Mouse (Mus musculus): ENCODE results near the gene Ptpn5.

Ptpn5 gene

DNA sequence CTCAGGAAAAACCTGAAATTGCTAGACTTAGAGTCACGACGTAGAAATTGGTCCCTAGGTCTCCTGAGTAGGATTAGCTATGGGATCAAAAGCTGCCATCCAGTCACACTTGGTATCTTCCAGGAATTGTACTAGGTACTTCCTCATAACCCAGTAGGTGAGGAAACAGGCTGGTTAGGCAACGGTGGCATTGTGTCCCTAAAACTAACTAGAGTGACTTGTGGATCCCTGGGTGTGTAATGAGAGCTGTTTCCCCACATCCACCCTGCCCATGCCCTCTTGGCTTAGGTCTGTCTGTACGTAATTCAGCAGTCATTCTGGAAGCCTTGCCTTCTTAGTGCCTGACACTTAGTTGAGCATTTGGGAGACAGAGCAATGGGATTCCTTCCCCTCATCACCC lies 77.2 kb downstream of the Ptpn5 start:
- DNase-seq (ENCODE audit: low spot score), result no peak

DNA sequence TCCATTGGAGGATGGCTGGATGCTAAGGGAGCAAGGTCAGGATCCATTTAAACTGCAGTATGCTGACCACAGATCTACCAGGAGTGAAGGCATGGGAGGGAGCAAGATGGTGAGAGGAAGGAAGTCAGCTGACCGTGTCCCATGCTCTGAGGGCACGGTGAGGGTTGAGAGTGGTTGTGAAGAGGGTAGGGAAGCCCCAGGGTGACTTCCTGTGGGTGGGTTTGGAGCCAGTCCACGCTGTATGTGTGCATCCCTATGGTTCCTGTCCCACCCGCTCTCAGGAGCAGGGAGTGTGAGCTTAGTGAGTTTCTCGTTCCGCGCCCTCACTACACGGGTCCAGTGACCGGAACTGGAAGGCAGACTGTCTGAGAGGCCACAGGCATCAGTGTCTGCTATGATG lies 77.7 kb downstream of the Ptpn5 start:
- DNase-seq (ENCODE audit: low spot score), result no peak

DNA sequence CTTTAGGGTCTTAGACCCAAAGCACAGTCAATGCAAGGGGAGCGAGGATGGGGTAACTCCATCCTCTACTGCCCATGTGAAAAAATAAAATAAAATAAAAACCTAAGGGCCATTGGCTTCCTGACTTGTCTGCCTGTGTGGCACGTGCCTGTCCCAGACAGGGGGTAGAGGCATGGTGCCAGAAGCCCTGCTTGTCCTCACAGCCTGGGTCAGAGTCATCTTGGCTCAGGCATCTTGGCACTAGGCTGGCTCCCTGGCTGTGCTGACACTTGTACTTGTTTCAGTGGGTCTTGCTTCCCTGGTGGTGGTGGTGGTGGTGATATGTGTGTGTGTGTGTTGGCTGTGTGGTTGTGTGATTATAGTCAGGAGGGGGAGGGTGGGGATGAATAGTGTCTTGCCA lies 78.8 kb downstream of the Ptpn5 start:
- peak; percentile 78 for DNase-seq (ENCODE audit: low spot score)

DNA sequence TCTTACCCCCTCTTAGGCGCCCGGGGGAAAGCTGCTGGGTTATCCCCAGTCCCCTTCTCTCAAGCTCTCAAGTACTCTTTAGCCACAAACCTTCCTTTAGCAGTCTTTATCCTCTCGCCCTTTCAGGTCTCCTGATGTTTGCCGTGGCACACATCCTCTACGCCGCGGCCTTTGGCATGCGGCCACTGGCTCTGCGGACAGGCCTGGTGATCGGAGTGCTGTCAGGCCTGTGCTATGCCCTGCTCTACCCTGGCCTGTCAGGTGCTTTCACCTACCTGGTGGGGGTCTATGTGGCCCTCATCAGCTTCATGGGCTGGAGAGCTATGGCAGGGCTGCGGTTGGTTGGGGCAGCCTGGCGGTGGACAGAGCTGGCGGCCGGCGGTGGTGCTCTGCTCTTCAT lies 80.2 kb downstream of the Ptpn5 start:
- DNase-seq (ENCODE audit: low spot score), result no peak

DNA sequence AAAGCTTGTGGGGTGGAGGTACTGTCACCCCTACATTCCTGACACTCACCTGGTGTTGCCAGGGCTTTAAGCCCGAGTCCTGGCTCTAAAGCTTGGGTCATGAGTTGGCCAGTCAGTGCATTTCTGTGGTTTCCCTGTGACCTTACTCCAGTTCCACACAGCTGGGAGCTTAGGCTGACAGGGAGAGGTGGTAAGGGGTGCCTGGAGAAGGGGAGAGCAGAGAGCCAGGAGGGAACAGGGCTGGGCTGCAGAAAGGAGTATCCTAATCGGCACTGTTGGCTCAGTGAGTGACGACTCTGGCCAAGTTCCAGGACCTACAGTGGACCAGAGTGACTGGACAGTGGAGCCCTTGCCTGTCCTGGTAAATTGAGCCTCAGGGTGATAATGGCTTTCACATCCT lies 81.2 kb downstream of the Ptpn5 start:
- peak; percentile 46 for DNase-seq (ENCODE audit: low spot score)

DNA sequence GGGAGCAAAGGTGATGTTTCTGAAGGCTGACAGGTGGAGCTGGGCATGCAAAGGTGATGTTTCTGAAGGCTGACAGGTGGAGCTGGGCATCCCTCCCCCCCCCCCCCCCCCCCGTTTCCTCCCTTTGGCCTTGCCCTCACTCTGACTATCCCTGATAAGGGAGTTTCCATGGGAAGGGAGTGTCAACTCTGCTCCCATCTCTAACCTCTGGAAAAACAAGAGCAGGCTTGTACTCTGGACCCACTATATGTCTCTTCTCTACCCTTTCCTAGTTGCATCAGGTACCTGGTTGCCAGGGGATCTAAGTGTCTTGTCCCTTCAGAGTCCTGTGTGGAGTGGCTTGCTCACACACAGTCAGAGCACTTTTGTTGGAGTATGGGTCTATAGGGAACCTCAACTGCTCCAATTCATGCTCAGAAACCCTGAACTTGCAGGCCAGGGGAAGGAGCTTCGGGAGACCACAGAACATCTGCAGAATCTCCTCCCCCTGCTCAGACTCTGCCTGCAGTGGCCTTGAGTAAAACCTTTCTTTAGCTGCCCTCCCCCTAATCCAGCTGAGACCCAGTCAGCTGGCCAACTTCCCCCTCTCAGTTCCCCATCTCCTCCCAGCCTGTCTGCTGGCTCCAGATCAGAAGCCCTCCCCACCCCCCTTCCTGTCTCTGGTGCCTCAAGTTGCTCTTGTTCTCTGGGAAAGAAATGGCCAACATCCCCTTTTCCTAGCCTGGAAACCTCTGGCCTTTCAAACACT lies 81.9 kb downstream of the Ptpn5 start:
- peak; percentile 76 for DNase-seq (ENCODE audit: low spot score)

DNA sequence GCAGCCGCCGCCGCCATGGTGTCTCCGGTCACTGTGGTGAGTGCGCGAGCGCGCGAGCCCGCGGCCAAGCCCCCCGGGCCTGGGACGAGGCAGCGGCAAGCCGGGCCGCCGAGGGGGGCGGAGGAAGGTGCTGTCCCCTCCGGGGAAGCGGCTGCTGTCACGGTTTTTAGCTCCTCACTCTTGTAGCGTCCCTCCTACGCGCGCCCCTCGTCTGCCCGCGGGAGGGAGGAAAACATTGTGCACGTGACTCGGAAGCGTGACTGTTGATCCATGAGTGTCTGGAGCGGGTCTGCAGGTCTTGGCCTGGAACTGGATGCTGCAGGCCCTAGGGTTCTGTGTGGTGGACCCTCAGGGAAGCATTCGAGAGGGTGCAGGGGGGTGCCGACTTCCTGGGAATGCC lies 82.7 kb downstream of the Ptpn5 start:
- DNase-seq (ENCODE audit: low spot score), result peak; percentile 59

DNA sequence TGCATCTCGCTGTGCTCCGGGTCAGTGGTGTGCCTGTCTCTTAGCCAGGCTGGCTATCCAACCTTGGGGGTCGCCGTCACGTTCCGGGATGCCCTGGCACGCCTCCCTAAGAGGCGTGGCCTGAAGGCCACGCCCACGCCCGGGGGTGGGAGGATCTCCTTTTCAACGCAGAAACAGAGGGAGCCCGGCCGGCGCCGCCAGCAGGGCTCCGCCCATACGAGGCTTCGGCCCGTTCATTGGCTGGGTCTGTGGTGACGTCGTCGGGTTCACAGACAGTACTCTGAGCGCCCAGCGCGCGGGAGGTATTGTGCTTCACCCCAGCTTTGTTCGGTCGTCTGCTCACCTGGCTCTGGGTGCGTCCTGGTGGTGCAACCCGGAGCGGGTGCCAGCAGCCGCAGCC lies 83.1 kb downstream of the Ptpn5 start, which contains the start of gene Tmem86a:
TSS of gene Tmem86a (plus strand) at position 236 of the 400 bp plus-strand sequence.
- DNase-seq (ENCODE audit: low spot score), result peak; percentile 94

DNA sequence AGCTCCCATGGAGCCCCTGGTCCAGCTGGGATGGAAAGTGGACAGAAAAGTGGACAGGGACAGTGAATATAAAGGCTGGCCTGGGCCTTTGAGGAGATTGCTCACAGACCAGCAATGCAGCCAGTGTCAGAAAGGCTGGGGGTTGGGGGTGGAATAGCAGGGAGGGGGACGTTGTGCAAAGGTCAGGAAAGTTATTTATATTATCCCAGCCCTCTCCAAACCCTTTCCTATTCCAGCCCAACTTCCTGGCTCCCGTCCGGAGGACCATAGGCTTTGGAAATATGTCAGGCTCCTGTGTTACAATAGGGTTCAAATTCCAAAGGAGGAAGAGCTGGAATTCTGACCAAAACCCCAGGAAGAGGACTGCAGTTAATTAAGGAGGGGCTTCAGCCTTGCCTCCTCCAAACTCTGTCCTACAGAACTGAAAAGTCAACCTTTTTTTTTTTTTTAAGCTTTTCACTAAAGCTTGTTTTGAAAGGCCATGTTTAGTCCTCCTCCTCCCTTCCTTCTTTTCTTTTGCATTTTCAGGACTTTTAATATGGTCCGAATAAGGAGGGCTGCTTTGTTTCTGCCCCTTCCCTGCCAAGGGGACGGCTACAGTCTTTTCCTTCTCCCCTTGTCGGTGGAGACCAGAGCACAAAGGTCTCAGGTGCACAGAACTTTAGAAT lies 90.5 kb downstream of the Ptpn5 start:
- no peak for DNase-seq (ENCODE audit: low spot score)

DNA sequence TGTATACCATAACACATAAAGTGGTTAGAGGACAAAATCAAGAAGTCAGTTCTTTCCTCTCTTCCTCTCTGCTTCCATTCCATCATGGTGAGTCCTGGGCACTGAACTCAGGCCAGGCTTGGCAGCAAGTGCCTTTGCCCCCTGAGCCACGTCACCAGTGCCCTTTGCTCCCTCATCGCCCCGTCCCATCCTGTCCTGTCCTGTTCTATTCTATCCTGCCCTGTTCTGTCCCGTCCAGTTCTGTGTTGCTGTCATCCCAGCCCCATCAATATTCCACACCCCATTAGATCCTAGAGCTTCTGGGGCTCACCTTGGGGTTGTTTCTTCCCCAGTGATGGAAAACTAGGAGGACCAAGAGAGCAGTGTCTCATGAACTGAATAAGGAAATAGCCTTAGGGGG lies 91.4 kb downstream of the Ptpn5 start:
- no peak for DNase-seq (ENCODE audit: low spot score)

DNA sequence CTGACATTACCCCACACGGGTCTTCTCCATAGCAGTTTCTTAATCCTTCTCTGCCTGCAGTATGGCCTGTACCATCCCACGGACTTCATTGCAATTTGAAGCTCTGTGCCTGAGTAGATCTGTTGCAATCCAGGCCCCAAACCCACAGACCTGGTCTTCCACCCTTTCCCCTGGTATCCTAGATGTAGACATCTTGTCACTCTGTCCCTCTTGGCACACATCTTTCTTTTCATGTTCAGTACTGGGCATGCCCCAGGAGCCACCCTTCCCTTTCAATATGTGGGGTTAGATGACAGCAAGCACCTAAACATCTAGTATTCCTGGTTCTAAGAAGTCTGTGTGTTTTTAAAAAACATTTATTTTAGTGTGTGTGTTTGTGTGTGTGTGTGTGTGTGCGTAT lies 91.8 kb downstream of the Ptpn5 start:
- DNase-seq (ENCODE audit: low spot score), result no peak

DNA sequence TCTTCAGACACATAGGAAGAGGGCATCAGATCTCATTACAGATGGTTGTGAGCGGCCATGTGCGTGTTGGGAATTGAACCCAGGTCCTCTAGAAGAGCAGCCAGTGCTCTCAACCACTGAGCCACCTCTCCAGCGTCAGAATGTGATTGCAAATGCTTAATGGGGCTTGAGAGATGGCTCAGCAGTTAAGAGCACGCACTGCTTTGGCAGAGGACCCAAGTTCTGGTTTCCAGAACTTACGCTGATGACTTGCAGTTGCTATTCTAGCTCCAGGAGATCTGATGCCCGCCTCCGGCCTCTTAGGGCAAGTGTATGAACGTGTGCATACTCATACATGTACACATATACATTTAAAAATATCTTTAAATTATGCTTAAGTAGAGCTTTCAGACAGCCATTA lies 98.1 kb downstream of the Ptpn5 start:
- DNase-seq (ENCODE audit: low spot score), result no peak

DNA sequence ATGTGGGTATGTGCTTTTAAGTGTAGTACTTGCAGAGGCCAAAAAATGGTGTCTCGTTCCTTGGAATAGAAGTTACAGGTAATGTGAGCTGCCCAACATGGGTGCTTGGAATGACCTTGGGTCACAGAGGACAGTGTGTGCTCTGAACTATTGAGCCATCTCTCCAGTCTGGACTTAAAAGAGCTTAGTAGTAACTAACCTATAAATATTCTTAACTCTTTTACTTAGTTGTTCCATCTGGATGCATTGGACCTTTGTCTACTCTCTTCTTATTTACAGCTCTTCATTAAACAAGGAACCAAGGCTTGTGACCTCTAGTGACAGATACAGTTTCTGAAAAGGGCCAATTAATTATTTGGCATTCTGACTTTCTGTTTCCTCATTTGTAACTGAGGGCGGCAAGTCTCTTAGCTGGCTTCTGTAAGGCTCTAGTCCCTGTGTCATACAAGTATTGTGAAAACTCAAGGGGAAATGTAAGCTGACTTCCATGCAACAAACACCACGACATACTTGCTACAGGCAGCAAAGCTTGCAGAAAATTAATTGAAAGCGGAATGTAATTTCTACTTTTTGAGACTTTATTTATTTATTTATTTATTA lies 98.6 kb downstream of the Ptpn5 start:
- DNase-seq (ENCODE audit: low spot score), result no peak

DNA sequence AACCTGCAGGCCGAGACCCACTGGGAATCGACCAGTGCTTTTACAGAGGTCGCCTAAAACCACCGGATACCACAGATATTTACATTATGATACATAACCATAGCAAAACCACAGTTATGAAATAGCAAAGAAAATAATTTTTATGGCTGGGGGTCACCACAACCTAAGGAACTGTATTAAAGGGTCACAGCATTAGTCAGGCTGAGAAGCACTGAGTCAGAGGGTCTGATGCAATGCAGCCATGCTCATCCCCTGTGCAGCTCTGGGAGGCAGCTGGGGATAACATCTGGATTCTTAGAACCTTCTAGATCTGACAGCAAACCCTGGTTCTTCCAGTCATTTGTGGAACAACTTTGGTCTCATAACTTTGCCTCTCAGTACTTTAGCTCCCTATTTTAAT lies 102.1 kb downstream of the Ptpn5 start:
- DNase-seq (ENCODE audit: low spot score), result no peak

DNA sequence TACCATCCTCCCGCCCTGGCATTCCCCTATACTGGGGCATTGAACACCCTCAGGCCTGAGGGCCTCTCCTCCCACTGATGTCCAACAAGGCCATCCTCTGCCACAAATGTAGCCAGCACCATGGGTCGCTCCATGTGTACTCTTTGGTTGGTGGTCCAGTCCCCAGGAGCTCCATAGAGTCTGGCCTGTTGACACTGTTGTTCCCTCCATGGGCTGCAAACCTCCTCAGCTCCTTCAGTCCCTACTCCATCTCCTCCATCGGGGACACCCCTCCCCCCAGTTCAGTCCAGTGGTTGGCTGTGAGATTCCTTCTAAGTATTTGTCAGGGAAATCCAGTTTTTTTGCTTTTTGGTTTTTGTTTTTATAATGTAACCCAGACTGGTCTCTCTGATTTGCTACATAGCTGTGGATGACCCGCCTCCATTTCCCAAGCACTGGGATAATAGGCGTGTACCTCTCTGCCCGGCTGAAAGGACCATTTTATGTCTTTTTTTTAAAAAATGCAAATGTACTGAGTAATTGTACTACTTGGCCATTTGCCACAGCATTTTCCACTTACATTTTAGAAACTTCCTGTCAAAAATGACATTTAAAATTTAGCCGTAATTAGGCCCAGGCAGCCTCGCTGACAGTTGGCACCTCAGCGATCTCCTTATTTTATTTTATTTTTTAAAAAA lies 102.8 kb downstream of the Ptpn5 start:
- no peak for DNase-seq (ENCODE audit: low spot score)

All from ovary, adult 18-20 months (tissue).